Mouse (Mus musculus): Measurements from ENCODE around the gene Dusp1.

The Dusp1 gene

GRCm38 (mm10) chr17:26464481-26464880, 97.4 kb downstream of the Dusp1 start:
- peak; percentile 47 for DNase-seq (ENCODE audit: low read depth, low spot score)

DNA sequence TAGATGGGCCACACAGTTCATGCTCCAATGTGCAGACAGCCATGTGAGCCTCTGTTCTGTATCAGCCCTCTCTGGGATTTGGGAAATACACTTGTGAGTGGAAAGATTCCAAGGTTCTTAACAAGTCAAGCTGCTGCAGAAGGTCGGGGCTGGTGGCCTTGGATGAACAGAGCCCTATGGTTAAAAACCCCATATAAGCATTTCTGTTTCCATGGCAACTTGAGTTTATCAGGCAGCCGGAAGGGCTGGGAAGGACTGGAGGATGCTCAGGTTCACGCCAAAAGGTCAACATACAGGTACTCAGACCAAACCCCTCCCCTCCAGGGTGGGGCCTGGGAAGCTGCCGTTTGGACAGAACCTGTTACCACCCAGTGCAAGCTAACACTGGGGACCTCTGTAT, 97.9 kb downstream of the Dusp1 start:
- peak; percentile 30 for DNase-seq (ENCODE audit: low read depth, low spot score)

DNA sequence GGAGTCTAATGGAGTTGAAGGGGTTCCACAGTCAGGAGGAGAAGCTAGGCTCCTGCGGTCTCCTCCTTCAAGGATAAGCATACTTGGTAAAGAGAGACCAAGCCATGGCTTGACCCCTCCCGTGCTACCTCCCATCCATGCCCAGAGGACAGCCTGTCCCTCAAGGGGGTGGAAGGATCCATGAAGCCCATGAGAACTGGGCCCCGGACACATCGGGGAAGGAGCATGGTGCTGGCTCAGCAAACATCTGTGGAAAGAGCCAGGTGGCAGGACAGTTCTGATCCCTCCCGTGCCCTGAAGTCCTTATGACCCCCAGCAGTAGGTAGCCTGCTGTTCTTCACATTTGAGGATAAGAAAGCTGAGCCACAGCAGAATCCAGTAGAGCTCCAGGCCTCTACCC, 98.5 kb downstream of the Dusp1 start:
- DNase-seq (ENCODE audit: low read depth, low spot score): no peak

GRCm38 (mm10) chr17:26462634-26463170, 99.2 kb downstream of the Dusp1 start:
- DNase-seq (ENCODE audit: low read depth, low spot score): peak; percentile 90

GRCm38 (mm10) chr17:26458049-26458448, 103.9 kb downstream of the Dusp1 start:
- DNase-seq (ENCODE audit: low read depth, low spot score): no peak

DNA sequence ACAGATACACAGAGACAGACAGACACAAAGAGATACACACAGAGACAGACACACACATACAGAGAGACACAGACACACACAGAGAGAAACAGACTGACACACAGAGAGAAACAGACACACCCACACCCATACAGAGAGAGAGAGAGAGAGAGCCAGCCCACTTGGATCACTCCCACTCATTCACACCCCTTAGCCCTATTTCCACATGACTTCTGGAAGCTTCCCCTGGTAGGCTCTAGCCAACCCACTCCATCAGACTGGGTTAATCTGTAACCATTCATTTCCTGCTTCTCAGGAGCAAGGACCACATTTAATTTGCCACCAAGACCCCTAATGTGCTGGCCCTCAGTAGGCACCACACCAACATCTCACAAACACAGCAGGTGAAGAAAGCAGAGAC, 104.4 kb downstream of the Dusp1 start:
- no peak for DNase-seq (ENCODE audit: low read depth, low spot score)
